Mouse (Mus musculus): ENCODE results near the gene Eif4e2. TPM values are rescaled to one million over a fixed set of nuclear protein-coding genes. Genes with fewer than 3 reads are reported as not detected.

Eif4e2 gene
- polyA plus RNA-seq, 1 experiment, result 2.5 TPM

GRCm38 (mm10) chr1:87264134-87265006 is 50.7 kb downstream of the Eif4e2 start, which contains the start of gene Efhd1:
Gene Efhd1, plus strand, starts transcription at chr1:87264363.
- Histone ChIP-seq H3K27me3 (ENCODE audit: control insufficient read depth) (peaks cover 80% of the 10 kb centered on the region), H3K36me3 (ENCODE audit: control insufficient read depth) (no peaks in the 10 kb centered on the region), H3K4me3 (replicated peaks) (no peak within 1 kb of the TSS), H3K9me3 (ENCODE audit: control insufficient read depth, low read length) (no peaks in the 10 kb centered on the region; the same call in 1 of the 2 replicates), H3K4me1 (ENCODE audit: control insufficient read depth) (no peaks in the 10 kb centered on the region)
- TF ChIP-seq GATA1 (IDR thresholded peaks at IDR 0.05; ENCODE audit: low read length) (no peak), TAL1 (IDR thresholded peaks at IDR 0.05; ENCODE audit: low read length) (no peak)

- Histone ChIP-seq H3K4me3 (replicated peaks) (no peak overlapping the region), H3K9me3 (ENCODE audit: control insufficient read depth, low read length) (no peaks in the 10 kb centered on the region; the same call in 1 of the 2 replicates), H3K4me1 (ENCODE audit: control insufficient read depth) (no peaks in the 10 kb centered on the region), H3K36me3 (ENCODE audit: control insufficient read depth) (no peaks in the 10 kb centered on the region), H3K27me3 (ENCODE audit: control insufficient read depth) (peaks cover 77% of the 10 kb centered on the region)
- TF ChIP-seq GATA1 (IDR thresholded peaks at IDR 0.05; ENCODE audit: low read length) (no peak), TAL1 (IDR thresholded peaks at IDR 0.05; ENCODE audit: low read length) (no peak)
Measured at GRCm38 (mm10) chr1:87265200-87265599, 51.5 kb downstream of the Eif4e2 start.

- no peak for TF ChIP-seq TAL1 (IDR thresholded peaks at IDR 0.05; ENCODE audit: low read length)
- no peak for TF ChIP-seq GATA1 (IDR thresholded peaks at IDR 0.05; ENCODE audit: low read length)
- Histone ChIP-seq H3K36me3 (ENCODE audit: control insufficient read depth) (no peaks in the 10 kb centered on the region), H3K27me3 (ENCODE audit: control insufficient read depth) (peaks cover 70% of the 10 kb centered on the region), H3K4me1 (ENCODE audit: control insufficient read depth) (no peaks in the 10 kb centered on the region), H3K9me3 (ENCODE audit: control insufficient read depth, low read length) (no peaks in the 10 kb centered on the region; the same call in 1 of the 2 replicates), H3K4me3 (replicated peaks) (no peak overlapping the region)
Measured at GRCm38 (mm10) chr1:87266296-87267090, 52.8 kb downstream of the Eif4e2 start.

- no peaks in the 10 kb centered on the region for H3K4me1 ChIP-seq (ENCODE audit: control insufficient read depth)
- TF ChIP-seq GATA1 (IDR thresholded peaks at IDR 0.05; ENCODE audit: low read length) (no peak), TAL1 (IDR thresholded peaks at IDR 0.05; ENCODE audit: low read length) (no peak)
- H3K36me3 ChIP-seq (ENCODE audit: control insufficient read depth), result no peaks in the 10 kb centered on the region
- H3K9me3 ChIP-seq (ENCODE audit: control insufficient read depth, low read length), result no peaks in the 10 kb centered on the region
- peaks cover 33% of the 10 kb centered on the region for H3K27me3 ChIP-seq (ENCODE audit: control insufficient read depth)
- no peak overlapping the region for H3K4me3 ChIP-seq (replicated peaks)
Measured at GRCm38 (mm10) chr1:87270204-87270603, 56.5 kb downstream of the Eif4e2 start.

GRCm38 (mm10) chr1:87270641-87271467 is 57.1 kb downstream of the Eif4e2 start:
- no peaks in the 10 kb centered on the region for H3K4me1 ChIP-seq (ENCODE audit: control insufficient read depth)
- no peak overlapping the region for H3K4me3 ChIP-seq (replicated peaks)
- H3K9me3 ChIP-seq (ENCODE audit: control insufficient read depth, low read length), result no peaks in the 10 kb centered on the region
- TF ChIP-seq GATA1 (IDR thresholded peaks at IDR 0.05; ENCODE audit: low read length) (no peak), TAL1 (IDR thresholded peaks at IDR 0.05; ENCODE audit: low read length) (no peak)
- H3K27me3 ChIP-seq (ENCODE audit: control insufficient read depth), result peaks cover 27% of the 10 kb centered on the region
- no peaks in the 10 kb centered on the region for H3K36me3 ChIP-seq (ENCODE audit: control insufficient read depth)

- H3K36me3 ChIP-seq (ENCODE audit: control insufficient read depth), result no peaks in the 10 kb centered on the region
- H3K4me3 ChIP-seq (replicated peaks), result no peak overlapping the region
- H3K9me3 ChIP-seq (ENCODE audit: control insufficient read depth, low read length), result no peaks in the 10 kb centered on the region
- peaks cover 19% of the 10 kb centered on the region for H3K27me3 ChIP-seq (ENCODE audit: control insufficient read depth)
- no peaks in the 10 kb centered on the region for H3K4me1 ChIP-seq (ENCODE audit: control insufficient read depth)
- TF ChIP-seq TAL1 (IDR thresholded peaks at IDR 0.05; ENCODE audit: low read length), result no peak
- TF ChIP-seq GATA1 (IDR thresholded peaks at IDR 0.05; ENCODE audit: low read length), result no peak
Measured at GRCm38 (mm10) chr1:87271596-87271995, 57.9 kb downstream of the Eif4e2 start.

GRCm38 (mm10) chr1:87272462-87272861 is 58.7 kb downstream of the Eif4e2 start:
- no peak for TF ChIP-seq GATA1 (IDR thresholded peaks at IDR 0.05; ENCODE audit: low read length)
- TF ChIP-seq TAL1 (IDR thresholded peaks at IDR 0.05; ENCODE audit: low read length), result no peak

GRCm38 (mm10) chr1:87273514-87273942 is 59.8 kb downstream of the Eif4e2 start:
- H3K36me3 ChIP-seq (ENCODE audit: control insufficient read depth), result no peaks in the 10 kb centered on the region
- TF ChIP-seq TAL1 (IDR thresholded peaks at IDR 0.05; ENCODE audit: low read length), result no peak
- no peak for TF ChIP-seq GATA1 (IDR thresholded peaks at IDR 0.05; ENCODE audit: low read length)
- H3K4me3 ChIP-seq (replicated peaks), result no peak overlapping the region
- H3K27me3 ChIP-seq (ENCODE audit: control insufficient read depth), result peaks cover 7% of the 10 kb centered on the region
- H3K4me1 ChIP-seq (ENCODE audit: control insufficient read depth), result no peaks in the 10 kb centered on the region
- no peaks in the 10 kb centered on the region for H3K9me3 ChIP-seq (ENCODE audit: control insufficient read depth, low read length)

More at GRCm38 (mm10) chr1:87272462-87272861, 58.7 kb downstream of the Eif4e2 start:
- Histone ChIP-seq H3K4me1 (ENCODE audit: control insufficient read depth) (no peaks in the 10 kb centered on the region), H3K36me3 (ENCODE audit: control insufficient read depth) (no peaks in the 10 kb centered on the region), H3K9me3 (ENCODE audit: control insufficient read depth, low read length) (no peaks in the 10 kb centered on the region), H3K4me3 (replicated peaks) (no peak overlapping the region), H3K27me3 (ENCODE audit: control insufficient read depth) (peaks cover 14% of the 10 kb centered on the region)

Data from erythroblast, embryonic 14.5 days (primary cell).